Mouse (Mus musculus): ENCODE measurements at regions not wholly inside any gene's neighbourhood (a gene's known extent, or its start where the extent isn't known, plus 50 kb on each side); places are given as distances from the start of the nearest gene placed in this dataset.

- DNase-seq = no peak
Observed at GRCm38 (mm10) chr7:133212328-133212727, 88.2 kb upstream of the Ctbp2 start.

DNA sequence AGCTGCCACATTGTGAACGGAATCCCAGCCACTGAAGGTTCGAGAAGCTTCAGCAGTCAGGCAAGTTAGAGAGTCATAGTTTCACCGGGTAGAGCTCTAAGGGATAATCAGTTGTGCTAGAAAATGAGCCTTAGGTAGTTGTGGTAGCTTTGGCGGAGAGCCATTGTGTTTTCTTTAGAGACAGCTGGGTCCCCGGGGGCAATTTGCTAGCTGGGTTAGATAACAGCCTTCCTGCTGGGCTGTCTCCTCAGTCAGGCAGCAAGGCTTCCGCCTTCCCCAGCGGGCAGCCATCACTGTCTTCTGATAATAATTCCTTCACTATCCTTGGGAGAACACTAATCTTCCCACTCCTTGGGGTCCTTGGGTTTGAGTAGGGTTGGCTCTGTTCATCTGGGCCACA lies 81.5 kb upstream of the Ctbp2 start:
- DNase-seq = no peak

DNA sequence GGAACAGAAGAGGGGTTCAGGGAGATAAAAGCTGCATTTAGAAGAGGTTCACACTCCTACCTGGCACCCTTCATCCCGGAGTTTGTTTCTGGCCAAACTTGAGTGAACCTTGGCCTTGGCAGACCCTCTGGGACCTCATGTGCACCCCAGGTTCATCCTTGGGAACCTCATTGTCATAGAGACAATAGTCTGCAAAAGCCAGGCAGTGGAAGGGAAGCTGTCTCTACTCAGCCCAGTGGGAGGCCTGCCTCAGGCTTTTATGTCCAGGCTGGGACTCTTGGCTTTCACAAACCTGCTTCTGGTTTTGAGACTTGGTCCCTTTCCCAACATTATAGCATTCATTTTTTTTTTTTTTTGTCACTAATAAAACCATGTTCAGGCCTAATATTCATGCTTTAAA lies 80.3 kb upstream of the Ctbp2 start:
- no peak for DNase-seq

GRCm38 (mm10) chr7:133203933-133204332 lies 79.8 kb upstream of the Ctbp2 start:
- DNase-seq = no peak

DNA sequence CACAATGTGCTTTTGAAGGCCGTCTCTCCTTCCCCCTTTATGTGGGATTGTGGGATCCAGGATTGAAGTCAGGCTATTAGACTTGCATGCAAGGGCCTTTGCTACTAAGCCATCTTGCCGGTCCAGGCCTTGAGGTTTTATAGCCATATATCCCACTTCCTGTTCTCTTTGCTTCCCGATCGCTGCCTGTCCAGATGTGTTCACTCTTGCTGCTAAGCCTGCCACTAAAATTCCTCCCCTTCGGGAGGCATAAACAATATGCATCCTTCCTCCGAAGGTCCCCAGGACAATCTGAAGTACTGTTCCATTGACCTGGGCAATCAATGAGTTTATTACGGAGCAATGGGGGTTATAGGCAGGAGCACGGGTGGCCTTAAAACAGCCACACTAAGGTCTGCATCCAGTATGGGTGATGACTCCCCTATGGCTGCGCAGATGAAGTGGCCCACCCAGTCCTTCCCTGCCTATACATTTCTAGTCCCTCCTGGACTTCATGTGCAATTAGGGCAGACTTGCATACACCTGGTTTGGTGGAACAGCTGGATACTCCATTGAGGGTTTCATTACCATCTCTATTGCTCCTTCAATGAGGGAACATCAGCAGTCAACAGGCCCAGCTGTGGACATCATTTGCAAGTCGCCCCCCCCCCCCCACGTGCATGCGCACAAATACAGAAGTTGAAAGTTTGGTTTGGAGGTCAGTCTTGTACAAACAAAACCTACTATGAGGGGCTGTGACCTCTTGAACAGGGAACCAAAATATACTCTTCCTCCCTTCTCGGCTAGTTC lies 78.1 kb upstream of the Ctbp2 start:
- no peak for DNase-seq

DNA sequence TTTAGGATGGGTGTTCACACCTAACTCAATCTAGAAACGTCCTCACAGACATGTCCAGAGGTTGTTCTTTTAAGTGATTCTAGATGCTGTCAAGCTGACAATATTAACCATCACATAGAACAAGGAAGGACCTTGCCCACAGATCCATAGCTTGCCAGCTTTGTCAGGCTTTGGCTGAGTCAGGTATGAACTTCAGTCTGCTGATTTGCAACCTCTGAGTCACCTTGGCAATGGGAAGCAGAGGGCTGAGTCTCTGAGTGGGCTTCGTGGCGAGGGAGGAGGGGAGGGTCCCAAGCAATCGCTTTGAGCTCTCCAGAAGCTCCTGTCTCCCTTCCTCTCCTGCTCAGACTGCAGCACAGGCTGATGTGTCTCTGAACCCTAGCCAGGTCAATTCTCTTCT lies 74.9 kb upstream of the Ctbp2 start:
- DNase-seq = no peak

DNA sequence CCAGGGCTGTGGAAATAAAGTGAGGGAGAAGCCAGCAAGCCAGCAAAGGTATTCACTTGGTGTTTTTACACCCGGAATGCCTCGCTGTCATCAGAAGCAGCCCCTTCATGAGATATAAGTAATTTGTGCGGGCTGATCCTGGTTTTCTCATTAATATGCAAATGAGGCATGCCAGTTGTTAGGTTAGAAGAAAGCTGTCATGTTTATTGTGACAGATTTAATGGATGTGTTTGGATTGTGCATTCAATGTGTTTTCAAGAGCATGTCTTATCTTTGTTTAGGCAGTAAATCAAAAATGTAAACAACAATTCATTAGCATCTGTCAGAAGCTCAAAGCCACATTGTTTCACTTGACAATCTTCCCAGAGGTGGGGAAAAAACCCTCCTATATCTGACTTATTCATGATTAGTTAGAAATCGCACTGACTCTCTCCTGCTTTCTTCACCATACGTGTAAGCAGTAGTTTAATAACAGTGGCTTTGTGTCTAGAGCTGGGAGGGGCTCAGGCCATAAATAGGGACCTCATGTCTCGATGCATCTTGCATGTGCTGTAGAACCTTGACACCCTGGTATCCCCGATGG lies 65.8 kb upstream of the Ctbp2 start:
- no peak for DNase-seq

DNA sequence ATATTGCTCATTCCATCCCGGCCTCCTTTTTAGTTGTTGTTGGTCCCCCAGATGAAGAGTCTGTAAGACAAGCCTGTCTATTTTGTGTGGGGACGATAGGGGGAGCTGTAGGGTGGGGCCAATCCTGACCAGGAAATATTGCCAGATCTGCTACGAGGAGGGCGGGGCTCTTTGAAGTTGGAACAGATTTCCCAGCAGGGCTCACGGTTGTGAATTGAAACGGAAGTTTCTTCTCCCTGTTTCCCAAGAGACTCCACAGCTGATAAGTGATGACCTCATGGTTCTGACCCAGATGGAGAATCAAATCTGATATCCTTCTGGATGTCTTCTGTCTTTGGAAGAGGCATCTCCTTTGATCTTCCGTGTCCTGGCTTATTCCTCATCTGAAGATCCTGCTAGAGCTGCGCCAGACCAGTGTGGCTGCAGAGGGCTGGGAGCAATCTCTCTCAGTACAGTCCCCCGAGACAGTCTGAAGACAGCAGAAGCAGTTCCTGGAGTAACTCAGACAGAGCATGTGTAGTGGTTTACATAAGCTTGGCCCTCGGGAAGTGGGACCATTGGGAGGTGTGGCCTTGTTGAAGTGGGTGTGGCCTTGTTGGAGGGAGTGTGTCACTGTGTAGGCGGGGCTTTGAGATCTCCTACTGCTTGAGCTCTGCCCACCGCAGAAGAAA lies 61.9 kb upstream of the Ctbp2 start:
- no peak for DNase-seq

- no peak for DNase-seq
Observed at GRCm38 (mm10) chr7:133184905-133185594, 60.9 kb upstream of the Ctbp2 start.

DNA sequence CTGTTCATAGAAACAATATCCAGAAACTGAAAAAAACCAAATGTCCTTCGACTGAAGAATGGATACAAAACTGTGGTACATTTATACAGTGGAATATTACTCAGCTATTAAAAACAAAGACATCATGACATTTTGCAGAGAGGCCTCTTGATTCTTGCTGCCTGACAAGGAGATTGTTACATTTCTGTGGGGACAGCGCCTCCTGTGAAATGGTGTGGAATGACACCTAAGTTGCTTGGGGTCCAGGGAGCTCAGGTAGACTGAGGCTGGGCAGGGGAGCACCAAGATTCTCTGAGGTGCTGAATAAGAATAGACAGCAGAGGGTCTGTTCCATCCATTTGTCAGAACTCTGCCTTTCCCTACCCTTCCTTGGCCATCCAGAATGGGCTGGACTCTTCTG lies 57.2 kb upstream of the Ctbp2 start:
- no peak for DNase-seq

GRCm38 (mm10) chr7:133177179-133177575 lies 53.0 kb upstream of the Ctbp2 start:
- no peak for DNase-seq

DNA sequence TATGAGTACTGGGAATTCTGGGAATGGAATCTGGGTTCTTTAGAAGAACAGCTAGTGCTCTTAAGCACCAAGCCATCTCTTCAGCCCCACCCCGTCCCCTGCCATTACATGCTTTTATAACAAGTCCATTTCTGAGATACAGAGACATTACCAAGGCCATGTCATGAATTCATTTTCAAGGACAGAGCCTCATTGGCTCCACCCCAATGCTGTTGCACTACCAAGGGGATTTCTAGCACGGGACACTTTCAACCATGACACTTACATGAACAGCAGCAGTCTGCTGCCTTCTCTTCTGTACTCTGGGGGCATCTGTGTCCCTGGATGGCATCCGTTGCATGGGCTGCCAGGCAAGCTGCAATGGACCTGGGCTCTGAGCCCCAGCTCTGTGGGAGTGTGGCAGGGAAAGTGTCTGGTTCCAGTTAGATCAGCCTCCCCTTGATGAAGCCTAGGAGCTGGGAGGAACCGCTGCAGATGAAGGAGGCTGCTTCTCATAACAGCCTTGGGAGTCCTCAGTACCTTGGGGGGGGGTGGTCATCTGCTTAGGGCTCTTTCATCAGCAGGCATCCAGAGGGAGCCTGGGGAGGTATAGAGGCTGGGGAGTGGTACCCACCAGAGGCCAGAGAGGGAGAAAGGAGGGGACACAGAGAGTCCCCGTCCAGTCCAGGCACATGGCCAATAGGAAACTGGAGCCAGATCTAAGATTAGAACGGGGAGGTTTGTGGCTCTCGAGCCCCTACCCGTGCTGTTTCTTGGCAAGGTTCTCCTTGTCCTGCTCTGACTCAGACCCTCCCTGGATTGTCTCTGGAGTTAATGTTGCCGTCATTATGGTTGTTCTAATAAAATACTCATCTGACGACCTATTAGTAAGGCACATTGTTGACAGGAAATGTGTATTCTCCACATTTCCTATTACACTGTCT lies 52.4 kb upstream of the Ctbp2 start:
- no peak for DNase-seq

Measured in B cell, adult 2 months (primary cell).